Mouse (Mus musculus): ENCODE data around the gene Rasa3.

Rasa3 gene

DNA sequence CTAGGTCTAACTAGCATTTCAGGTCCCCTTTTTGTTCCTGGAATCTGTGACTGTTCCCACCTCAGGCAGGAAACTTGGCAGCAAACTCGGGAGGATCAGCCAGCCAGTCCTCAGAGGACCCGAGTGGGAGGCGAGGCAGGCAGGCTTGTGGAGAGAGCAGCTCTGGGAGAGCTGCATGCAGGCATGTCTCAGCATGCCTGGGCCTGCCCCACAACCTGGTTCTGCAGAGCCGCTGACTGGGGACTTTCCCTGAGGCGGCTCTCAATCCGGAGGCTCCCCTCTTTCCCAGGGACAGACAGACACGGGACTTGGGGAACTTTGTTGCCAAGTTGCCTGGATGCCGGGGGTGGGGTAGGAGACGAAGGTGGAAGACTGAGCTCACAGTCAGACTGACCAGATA is 128.6 kb downstream of the Rasa3 start:
- DNase-seq: peak; percentile 25 to 30

- peak; percentile 50 for DNase-seq
Observed at GRCm38 (mm10) chr8:13548235-13548634, 129.2 kb downstream of the Rasa3 start.

- DNase-seq: no peak
Observed at GRCm38 (mm10) chr8:13546421-13546820, 131.0 kb downstream of the Rasa3 start.

DNA sequence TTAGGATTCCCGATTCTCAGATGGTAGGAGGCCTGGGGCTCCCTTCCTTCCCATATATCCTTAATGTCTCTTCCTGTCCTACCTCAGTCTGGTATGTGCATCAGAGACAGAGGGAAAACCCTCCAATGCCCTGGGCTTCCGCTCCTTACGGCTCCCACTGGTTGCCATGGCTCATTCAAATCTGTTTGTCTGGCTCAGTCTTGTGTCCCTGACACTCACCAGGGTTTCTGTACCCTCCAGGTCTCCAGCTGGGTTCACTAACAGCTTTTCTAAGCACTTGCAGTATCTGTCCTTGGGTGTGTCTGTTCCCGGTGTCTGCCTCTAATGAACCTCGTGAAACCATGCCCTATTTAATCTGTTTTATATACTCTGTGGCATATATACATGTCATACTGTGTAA is 135.9 kb downstream of the Rasa3 start:
- no peak for DNase-seq

GRCm38 (mm10) chr8:13540122-13540521 is 137.3 kb downstream of the Rasa3 start:
- DNase-seq: no peak

DNA sequence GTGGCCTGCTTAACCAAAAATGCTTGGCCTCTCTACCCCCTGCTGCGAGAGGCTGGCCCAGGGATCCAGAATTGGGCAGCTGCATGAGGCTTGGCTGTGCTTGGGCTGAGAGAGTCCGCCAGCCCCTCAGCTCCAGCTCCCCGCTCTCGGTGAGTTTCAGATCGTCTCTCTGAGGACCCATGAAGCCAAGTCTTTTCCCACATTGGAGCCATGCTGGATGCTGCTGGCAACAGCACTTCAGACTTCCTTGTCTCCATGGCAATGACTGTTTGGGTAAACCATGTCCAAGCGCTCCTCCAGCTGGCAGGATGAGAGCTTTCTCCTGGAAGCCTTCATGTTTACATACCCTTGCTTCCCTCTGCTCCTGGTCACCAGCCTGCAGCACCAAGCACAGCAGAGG is 138.6 kb downstream of the Rasa3 start:
- DNase-seq: no peak

- no peak for DNase-seq
Observed at GRCm38 (mm10) chr8:13537102-13537501, 140.3 kb downstream of the Rasa3 start.

DNA sequence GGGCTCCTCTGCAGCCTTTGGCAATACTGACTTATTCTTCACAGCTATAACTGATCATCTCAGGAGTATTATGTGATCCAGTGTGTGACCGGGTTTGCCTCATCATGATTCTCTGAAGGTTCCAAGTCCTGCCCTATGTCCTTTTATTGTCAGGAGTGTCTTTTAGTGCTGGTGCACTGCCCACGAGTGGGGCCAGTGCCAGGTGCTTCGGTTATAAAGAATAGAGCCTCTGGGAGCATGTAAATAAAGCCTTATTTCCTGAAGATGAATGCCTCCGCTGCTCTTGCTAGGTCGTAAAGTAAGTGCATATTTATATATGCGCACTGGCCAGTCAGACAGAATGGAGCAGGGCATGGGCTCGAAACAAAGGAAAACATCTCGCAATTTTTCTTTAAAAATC is 144.3 kb downstream of the Rasa3 start:
- no peak for DNase-seq

DNA sequence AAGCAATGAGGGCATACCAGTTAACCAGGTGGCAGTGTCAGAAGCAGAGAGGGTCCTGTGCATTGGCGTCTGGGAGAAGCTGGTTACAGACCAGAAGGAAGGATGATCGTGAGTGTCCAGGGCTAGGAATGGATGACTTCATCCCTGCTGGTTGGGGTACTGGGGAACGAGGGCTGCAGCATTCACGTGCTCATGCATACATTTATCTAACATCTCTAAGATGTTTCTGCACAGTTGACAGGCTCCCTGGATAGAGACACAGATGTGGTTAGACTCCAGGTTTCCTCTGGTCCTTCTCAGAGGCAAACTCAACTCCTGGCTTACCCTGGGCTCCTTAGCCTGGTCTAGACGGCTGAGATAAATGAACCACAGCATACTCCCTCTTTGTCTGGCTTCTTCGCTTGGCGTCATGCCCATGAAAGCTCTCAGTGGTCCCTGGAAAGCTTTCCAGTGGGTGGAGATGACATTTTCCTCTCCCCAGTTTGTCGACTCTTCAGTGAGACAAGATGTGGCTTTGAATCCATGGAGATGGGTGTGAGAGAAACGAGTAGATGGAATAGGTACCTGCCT is 145.7 kb downstream of the Rasa3 start:
- DNase-seq: peak in 1 of 2 experiments; percentile 17

GRCm38 (mm10) chr8:13530941-13531340 is 146.5 kb downstream of the Rasa3 start:
- peak; percentile 91 for DNase-seq

- DNase-seq: peak in 1 of 2 experiments; percentile 23
Observed at GRCm38 (mm10) chr8:13530401-13530800, 147.0 kb downstream of the Rasa3 start.

GRCm38 (mm10) chr8:13529891-13530316 is 147.5 kb downstream of the Rasa3 start:
- DNase-seq: peak; percentile 87 to 90

DNA sequence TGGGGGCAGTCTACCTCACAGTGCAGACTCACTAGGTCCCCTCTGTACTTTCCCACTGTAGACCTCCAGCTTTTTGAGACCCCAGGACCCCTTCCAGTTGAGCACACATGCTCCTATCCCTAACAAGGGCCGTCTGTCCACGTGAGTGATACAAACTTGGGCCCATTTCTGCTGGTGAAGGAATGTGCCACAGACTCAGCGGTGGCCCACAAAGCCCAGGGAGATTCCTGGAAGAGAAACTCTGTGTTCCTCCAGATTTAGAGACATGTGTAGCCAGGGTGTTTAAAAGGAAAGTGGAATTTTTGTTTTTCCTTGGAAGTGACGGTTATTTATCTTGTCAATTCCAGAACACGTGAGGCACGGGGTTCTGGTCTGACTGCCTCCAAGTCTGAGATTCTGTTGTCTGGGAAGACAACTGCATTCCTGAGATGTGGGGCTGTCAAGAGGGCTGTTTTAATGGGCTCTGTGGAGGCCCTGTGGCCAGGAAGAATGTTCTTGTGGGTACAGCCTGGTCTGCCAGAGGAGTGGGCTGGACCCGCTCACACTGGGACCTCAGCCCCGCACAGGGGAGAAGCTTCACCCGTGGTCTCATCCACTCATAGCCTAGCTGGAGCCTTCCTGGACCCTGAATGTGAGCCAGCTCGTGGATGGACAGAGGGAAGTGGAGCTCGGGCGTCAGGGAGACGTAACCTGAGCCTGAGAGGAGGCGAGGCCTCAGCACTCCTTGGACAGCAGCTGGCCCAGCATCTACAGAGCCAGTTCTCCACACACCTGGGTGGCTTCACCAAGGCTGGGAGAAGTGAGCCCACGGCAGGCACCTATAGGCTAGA is 148.2 kb downstream of the Rasa3 start:
- no peak for DNase-seq

- no peak for DNase-seq
Observed at GRCm38 (mm10) chr8:13521392-13521791, 156.0 kb downstream of the Rasa3 start.

GRCm38 (mm10) chr8:13520349-13520748 is 157.1 kb downstream of the Rasa3 start:
- no peak for DNase-seq

GRCm38 (mm10) chr8:13519503-13519902 is 157.9 kb downstream of the Rasa3 start:
- DNase-seq: no peak

- no peak for DNase-seq
Observed at GRCm38 (mm10) chr8:13517284-13517781, 160.1 kb downstream of the Rasa3 start.

Data from cerebellum, adult 18-20 months (tissue).